Mouse (Mus musculus) cerebellum, adult 8-10 months (tissue): ENCODE results near the gene Ppfia3.
A peak's percentile ranks its signal among the peaks of the same experiment; 100 is the strongest.
"Not testable (repeated sequence)": the region's sequence is repeated elsewhere in the genome, so short reads cannot be mapped to it uniquely, and the experiment has no call there.

Source experiments
- DNase-seq: peaks from one replicate; pipeline ENCODE4 v3.0.0; 2022

Ppfia3 gene

DNA sequence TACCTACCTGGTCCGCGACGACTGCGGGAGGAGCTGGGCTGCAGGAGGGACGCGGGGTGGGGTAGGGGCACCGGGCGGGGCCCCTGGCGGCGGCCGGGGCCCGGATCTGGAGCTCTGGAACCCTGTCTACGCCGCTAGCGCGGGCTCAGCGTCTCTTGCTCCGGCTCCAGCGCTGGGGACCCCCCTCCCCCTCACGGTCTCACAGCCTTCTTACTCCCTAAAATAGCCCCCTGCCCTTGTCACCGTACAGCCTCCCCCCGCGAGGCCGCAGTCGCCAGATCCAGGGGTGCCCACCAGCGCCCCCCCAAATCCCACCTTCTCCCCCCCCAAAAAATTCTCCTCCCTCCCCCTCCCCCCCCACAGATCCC is at the start of gene Ppfia3:
TSS of gene Ppfia3 (minus strand) at position 368 of the 368 bp plus-strand sequence.
- DNase-seq = no peak

DNA sequence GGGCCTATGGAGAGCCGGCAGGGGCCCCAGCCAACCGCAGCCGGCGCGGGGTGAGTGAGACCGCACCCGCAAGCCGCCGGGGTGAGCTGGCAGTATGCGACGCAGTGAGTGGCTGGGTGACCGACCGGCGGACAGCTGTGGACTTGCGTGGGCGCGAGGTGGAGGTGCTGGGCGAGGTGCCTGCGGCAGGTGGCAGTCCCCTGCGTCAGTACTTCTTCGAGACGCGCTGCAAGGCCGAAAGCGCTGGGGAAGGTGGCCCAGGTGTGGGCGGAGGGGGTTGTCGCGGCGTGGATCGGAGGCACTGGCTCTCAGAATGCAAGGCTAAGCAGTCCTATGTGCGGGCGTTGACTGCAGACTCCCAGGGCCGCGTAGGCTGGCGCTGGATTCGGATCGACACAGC is 48.8 kb upstream of the Ppfia3 start:
- no peak for DNase-seq

DNA sequence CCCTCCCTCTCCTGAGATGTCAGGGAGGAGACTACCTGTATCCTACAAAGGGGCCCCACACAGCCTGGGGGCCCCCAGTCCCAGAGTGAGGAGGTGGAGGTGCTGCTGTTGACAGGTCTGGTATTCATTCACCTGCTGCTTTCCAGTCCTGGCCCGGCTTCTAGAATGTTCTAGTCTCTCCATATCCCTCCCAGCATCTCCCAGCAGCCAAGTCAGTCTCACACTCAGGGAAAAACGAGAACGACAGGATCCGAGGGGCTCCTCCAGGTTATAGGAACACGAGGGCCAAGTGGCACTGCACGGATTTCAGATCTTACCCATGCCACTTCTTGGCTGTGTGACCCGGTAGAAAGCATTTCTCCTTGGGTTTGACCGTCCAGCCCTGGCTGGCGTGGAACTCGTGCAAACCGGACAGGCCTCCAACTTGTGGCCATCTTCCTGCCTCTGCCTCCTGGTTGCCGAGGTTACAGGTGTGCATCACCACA is 48.0 kb upstream of the Ppfia3 start:
- no peak for DNase-seq

DNA sequence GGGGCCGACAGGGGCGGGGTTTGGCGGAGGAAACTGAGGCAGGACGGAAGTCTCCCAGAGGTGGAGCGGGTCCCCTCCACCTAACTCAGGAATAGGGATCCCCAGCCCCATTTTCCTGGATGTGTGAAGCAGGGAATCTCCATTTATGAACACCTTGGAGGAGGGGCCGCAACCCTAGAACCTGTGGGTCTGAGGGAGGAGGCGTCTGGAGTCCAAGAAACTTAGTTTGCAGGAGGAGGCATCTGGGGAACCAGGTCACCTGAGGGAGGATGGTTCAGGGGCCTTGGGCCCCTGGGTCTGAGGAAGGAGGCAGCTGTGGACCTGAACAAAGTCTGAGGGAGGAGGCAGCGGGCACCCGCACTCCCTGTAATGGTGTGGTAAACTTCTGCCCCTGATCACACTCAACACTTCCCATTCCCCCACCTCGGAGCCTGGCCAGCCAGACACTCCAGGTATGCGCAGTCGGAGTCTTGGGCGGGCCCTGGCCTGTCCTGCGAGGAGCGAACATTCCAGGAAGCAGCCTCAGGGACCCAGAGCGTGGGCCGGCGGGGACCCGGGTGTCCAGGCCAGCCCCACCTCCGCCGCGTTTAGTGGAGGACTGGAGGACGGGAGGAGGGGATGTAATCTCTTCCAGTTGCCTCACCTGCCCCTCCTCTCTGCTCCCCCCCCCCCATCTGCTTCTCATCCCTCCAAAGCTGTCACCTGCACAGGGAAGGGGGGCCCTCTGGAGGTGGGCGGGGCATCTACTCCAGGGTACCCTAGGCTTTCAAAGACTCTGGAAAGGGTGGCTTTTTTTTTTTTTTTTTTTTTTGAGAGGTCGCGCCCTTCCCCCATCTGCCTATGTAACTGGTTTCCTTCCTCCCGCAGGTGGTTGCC is 47.3 kb upstream of the Ppfia3 start:
- no peak for DNase-seq

DNA sequence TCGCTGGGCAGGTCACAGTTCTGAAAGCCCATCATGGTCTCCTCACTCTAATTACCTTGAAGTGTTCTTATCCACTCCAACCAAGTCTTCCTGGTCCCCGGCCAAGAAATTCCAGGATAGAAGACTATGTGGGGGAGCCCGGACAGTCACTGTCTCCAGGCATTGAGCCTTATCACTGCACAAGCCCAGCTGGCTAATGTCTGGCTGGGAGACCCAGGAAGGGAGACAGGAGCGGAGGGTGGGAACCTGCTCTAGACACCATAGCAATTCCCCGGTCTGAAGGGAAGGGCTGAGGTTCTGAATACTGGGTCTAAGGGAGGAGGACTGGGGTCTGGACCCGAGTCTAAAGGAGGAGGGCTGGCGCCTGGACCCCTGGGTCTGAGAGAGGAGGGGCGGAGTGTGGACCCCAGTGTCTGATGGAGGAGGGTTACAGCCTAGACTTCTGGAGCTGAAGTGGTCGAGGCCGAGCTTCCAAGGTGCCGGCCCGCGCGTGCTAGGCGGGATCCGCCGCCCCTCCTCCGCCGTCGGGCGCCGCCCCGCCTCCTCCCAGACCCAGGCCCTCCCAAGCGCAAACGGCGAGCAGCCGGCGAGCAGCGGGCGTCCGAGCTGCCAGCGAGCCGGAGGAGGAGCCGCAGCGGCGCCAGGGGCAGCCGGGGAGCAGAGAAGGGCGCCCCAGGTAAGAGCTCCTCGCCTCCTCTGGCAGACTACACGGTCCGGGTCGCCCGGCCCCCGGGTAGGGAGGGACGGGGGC is 46.5 kb upstream of the Ppfia3 start, which contains the start of gene Ntf5:
TSS of gene Ntf5 (plus strand) at position 583 of the 751 bp plus-strand sequence.
- no peak for DNase-seq

DNA sequence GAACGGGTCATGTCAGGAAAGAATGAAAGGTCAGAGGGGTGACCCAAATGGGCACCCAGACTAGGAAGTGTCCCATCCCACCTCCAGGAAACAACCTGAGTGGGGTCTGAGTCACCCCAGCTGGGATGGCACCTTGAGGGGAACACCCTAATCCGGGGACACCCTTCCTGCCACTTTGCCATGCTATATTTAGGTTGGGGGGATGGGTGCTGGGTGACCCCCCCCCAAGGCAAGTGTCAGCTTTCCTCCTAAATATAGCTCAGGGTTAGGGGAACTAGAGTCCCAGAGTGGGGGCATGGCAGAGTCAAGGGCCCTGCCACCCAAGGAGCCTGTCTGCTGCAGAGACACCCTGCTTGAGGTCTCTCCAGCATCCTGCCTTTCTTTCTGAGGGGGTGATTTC is 45.6 kb upstream of the Ppfia3 start:
- no peak for DNase-seq

DNA sequence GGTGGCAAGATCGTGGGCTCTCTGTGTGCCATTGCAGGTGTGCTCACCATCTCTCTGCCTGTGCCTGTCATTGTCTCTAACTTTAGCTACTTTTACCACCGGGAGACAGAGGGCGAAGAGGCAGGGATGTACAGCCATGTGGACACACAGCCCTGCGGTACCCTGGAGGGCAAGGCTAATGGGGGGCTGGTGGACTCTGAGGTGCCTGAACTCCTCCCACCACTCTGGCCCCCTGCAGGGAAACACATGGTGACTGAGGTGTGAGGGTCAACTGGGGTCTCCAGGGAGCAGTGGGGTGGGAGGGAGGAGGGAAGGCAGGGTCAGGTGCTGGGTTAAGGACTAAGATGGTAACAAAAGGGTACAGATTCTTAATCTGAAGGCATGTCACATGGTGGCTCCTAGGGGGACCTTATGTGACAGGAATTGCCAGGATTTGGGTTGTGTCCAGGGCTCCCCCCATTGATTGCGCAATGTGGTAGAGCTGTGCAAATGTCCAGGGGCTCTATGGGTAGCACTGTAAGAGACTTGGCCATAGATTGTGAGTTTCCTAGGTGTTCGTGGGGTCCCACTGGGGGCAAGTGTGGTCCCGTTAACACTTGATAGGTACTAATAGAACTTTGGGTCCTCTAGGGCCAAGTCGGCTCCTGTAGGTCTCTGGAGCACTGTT is 42.8 kb upstream of the Ppfia3 start:
- no peak for DNase-seq

DNA sequence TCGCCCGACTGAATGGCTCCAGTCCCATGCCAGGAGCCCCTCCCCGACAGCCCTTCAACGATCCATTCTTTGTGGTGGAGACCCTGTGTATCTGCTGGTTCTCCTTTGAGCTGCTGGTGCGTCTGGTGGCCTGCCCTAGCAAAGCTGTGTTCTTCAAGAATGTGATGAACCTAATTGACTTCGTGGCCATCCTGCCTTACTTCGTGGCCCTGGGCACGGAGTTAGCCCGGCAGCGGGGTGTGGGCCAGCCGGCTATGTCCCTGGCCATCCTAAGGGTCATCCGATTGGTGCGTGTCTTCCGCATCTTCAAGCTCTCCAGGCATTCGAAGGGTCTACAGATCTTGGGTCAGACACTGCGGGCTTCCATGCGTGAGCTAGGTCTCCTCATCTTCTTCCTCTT is 42.1 kb upstream of the Ppfia3 start:
- no peak for DNase-seq

DNA sequence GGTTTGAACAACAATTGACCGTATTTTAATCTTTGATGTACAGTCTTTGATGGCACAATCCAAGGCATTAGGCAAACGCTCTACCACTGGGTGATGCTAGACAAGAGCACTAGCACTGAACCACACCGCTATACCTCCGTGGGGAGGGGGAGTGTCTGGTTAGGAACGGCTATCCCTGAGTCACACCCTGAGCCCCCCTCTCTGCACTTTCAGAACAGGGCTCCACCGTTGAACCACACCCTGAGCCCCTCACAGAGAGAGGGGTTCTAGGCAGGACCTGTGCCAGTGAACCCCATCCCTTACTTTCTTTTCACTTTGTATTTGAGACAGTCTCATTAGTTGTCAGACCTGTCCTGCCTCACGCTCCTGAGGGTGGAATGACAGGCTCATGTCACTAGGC is 41.5 kb upstream of the Ppfia3 start:
- DNase-seq = no peak

DNA sequence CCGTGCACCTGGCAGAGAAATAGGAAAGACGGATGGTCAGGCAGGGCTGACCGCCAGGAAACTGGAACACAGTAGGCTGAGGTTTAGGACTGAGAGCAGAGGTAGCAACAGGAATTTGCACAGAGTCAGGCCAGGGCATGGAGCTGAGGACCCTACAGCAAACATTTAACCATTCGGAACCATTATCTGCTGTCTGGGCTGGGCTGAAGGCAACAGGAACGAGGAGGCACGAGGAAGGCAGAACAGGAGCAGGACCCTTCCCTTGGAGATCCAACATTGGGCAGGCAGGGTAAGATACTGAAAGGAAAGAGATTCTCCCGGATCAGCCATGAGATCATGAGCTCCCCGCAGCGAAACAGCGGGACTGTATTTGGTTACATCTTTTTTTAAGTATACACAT is 41.0 kb upstream of the Ppfia3 start:
- DNase-seq = no peak

DNA sequence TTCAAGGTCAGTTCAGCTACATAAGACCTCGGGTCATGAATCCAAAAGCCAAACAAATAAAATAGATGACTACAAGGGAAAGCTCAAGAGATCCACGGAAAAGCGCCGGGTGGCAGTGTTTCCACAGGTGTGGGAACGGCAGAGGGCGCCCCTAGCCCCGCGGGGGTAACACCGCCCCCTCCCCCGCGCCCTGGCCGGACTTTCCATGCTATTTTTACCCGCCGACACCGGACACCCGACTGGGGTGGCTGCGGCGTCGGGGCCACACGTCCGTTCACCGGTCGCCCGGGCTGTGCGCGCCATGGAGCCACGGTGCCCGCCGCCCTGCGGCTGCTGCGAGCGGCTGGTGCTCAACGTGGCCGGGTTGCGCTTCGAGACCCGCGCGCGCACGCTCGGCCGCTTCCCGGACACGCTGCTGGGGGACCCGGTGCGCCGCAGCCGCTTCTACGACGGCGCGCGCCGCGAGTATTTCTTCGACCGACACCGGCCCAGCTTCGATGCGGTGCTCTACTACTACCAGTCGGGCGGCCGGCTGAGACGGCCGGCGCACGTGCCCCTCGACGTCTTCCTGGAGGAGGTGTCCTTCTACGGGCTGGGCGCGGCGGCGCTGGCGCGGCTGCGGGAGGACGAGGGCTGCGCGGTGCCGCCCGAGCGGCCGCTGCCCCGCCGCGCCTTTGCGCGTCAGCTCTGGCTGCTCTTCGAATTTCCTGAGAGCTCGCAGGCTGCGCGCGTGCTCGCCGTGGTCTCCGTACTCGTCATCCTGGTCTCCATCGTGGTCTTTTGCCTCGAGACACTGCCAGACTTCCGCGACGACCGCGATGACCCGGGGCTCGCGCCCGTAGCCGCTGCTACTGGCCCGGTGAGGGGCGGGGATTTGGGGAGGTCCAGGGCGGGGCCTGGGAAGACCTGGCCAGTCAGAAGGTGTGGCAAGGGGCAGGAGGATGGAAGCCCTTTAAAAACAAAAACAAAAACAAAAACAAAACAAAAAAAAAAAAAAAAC is 39.6 kb upstream of the Ppfia3 start:
- DNase-seq = no peak

DNA sequence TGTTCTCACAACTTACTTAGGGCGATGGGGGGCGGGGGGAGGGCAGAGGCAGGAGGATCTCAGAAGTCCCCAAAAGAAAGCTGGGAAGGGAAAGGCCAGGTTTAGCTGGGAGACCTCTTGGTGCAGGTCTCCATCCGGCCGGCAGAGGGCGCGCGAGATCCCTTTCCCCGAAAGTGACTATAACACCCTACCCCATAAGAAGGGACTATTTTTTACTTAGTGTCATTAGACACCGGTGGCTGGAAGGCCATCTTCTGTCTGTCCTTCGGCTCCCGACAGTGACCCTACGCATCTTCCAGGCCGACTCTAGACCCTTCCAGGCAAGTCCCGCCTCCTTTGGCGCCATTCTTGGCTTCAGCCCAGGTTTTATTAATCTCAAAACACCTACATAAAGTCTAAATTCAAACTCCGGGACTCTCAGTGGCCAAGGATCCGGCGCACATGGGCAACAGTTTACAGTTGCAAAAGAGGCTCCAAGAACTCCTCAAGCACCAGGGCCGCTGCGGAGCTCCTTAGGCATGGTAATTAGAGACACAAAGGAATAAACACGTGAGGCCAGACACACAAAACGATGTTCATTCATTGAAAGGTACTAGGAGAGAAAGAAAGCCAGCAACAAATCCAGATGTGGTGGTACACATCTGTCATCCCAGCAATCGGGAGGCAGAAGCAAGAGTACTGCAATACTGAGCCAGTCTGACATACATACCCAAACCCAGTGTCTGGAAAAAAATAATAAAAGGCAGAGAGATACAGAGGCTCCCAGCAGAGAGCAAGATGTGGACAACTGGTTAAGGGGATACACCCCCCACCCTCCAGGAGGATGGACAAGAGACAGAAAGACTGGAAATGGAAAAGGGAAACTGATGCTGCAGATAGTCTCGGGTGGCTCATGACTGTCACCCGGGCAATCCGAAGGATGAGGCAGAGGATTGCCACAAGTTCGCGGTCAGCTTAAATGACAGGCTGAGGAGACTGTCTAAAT is 38.6 kb upstream of the Ppfia3 start, which contains the start of gene Kcna7:
TSS of gene Kcna7 (plus strand) at position 563 of the 985 bp plus-strand sequence.
- DNase-seq = peak; percentile 69

DNA sequence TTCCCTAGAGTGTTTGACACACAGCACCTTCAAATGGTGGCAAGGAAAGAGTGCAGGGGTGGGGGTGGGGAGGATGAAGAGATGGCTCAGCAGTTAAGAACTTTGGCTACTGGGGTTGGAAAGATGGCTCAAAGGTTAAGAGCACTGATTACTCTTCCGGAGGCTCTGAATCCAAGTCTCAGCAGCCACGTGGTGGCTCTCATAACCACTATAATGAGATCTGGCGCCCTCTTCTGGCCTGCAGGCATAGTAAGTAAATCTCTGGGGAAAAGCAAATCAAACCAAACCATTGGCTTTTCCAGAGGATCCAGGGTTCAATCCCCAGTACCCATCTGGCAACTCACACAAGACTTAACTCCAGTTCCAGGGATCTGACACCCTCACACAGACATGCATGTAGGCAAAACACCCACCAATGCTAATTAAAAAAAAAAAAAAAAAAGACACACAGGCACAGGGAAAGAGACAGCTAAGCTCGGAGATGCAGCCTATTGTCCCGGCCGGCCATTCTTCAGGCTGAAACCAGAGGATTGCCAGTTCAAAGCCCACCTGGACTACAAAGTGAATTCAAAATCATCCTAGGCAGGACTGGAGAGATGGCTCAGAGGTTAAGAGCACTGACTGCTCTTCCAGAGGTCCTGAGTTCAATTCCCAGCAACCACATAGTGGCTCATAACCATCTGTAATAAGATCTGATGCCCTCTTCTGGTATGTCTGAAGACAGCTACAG is 36.9 kb upstream of the Ppfia3 start:
- peak; percentile 32 for DNase-seq

DNA sequence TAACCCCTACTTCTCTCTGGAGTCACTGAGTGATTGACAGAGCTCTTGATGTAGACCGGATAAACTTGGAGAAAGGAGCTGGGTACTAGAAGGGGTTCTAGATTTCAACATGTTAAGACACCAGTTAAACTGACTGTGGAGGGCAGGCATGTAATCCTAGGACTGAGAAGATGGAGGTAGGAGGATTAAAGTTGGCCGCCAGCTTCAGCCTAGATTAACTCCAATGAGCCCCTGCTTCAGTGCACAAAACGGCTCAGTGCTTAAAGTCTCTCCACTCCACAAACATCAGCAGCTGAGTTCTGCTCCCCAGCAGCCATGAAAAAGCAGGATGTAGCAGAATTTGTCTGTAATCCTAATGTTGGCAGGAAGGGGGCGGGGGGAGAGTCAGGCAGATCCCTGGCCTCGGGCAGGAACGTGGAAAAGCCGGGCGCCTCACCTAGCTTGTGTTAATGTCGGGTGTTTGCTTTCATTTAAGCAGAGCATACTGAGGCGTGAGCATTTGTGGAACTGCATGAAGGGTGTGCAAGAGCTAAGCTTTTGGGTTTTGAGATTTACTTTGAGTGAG is 34.8 kb upstream of the Ppfia3 start:
- DNase-seq = no peak

DNA sequence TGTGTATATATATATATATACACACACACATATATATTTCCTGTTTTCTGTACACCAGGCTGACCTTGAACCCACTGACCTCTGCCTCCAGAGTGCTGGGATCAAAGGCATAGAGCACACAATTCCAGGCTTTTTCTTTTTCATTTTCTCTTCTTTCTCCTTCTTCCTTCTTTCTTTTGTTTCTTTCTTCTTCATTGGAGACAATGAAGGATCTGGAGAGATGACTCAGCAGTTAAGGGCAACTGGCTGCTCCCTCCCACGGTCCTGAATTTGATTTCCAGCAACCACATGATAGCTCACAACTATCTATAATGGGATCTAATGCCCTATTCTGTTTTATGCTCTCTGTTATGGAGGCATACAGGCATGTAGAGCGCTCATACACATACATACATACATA is 30.0 kb upstream of the Ppfia3 start:
- no peak for DNase-seq

DNA sequence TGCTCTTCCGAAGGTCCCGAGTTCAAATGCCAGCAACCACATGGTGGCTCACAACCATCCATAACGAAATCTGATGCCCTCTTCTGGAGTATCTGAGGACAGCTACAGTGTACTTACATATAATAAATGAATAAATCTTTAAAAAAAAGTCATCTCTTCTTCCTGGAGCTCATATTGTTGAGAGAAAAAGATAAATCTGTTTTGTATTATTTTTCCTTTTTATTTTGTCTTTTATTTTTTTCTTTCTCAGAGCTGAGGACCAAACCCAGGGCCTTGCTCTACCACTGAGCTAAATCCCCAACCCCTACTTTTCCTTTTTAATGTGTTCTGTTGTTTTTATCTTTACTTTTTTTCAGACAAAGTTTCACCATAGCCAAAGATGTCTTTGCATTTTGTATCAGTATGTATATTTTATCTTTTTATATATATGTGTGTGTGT is 29.5 kb upstream of the Ppfia3 start:
- not testable (repeated sequence) for DNase-seq

DNA sequence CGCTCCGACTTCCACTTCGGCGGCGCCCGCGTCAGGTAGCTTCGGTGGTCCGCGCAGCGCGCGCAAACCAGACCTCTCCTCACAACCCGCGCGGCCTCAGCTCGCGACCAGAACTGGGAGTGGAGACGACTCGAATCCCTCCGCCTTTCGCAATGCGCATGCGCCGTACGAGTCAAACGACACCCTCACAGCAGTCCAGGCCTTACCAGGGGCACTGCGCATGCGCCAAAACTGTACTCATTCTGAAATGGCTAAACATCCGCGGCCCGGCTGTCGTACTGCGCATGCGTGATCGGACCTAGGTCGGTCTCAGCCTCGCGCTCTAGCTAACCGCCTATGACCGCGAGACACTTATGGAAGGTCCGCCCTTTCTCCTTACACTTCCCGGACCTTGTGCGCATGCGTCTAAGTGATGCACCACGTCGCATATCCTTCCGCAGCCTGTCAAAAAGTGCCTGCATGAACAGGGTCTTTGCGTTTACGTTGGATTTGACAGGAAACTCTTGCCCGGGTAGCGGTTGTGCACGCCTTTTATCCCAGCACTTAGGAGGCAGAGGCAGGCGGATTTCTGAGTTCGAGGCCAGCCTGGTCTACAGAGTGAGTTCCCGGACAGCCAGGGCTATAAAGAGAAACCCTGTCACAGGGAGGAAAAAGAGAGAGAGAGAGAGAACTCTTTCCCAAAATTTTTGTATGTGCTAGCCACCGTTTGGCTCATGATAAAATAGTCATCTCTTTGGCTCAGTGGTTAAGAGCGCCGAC is 28.9 kb upstream of the Ppfia3 start, which contains the start of gene Snrnp70:
TSS of gene Snrnp70 (minus strand) at position 165 of the 759 bp plus-strand sequence.
- peak; percentile 100 for DNase-seq

DNA sequence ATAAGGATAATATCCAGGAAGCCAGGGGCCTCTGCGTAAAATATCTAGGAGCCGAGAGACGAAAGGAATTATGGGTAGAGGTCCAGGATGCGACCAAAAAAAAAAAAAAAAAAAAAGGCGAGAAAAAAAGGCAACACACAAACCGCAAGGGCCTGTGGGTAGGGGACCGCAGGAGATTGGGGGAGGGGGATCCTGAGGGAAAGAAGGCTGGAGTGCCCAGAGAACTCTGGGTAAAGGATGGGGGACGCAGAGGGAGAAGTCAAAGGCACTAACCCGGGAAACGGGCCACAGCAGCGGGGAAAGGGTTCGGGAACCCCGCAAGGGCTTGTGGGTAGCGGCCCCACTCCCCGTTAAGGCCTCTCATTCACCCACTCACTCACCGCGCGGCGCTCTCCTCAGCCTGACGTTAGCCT is 28.3 kb upstream of the Ppfia3 start:
- no peak for DNase-seq

DNA sequence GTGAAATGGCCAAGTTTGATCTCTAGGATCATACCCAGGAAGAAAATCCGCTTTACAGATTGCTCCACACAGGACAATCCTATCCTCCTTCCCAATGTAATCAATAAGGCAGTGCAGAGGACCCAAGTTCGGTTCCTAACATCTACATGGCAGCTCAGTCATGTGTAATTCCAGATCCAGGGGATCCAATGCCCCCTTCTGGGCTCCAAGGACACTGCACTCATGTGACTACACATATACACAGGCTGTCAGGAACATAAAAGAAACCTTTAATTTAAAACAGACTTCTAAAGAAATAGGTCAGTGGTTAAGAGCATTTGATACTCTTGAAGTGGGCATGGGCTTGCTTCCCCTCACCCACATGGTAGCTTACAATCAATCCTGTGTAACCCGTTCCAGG is 19.3 kb upstream of the Ppfia3 start:
- no peak for DNase-seq
